In the genomic region with DNA sequence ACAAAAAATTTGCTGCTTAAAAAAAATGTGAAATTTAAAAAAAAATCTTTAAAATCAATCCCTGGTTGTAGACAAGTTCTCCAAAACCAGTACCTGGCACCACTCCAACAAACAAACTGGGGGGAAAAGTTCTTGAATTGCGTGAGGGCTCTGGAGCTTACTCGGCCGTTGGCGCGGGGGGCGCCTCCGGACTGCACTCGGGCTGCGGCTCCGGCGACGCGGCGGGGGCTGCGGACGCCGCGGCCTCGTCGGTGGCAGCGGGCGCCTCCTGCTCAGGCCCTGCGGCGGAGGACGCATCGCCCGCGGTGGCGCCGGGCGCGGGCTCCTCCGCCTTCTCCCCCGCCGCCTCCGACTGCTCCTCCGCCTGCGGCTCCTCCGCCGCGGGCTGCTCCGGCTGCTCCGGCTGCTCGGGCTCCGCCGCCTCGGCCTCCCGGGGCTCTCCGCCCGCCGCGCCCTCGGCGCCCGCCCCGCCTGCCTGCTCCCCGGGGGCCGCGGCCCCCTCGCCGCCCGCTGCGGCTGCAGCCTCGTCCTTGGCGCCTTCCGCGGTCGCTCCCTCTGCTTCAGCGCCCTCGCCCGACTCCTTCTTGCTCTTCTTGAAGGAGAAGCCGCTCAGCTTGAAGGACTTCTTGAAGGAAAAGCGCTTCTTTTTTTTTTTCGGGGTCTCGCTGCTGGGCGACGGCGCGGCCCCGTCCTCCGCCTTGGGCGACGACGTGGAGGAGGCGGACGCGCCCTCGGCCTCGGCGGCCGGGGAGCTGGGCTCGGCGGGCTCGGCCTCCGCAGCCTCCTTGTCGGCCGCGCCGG, we compare ENCODE assay signal across 8 mouse cellular contexts. TPM values are rescaled to one million over a fixed set of nuclear protein-coding genes. Genes with fewer than 3 reads are reported as not detected.
DNase-seq lines count a peak whose midpoint lies in the region; ATAC-seq and TF ChIP-seq lines count a peak whose summit lies in the region.

No protein-coding gene starts in this region.

- DNase-seq in A20 (ENCODE audit: low read depth, low spot score), result peak; percentile 66
- DNase-seq in forebrain, embryonic 10.5 days (ENCODE audit: extremely low spot score, low spot score), result peak; percentile 17
- DNase-seq in kidney, postnatal 14 days, result peak; percentile 68

- no peak for TF ChIP-seq CTCF in bone marrow, adult 2 months (IDR thresholded peaks at IDR 0.05; ENCODE audit: control insufficient read depth, insufficient read depth, low read length)
- TF ChIP-seq CTCF in testis, adult 2 months (IDR thresholded peaks at IDR 0.05; ENCODE audit: control insufficient read depth, insufficient read depth, insufficient replicate concordance, low read depth, low read length), result no peak

- H3K9ac ChIP-seq in heart, embryonic 14.5 days (ENCODE audit: low read length), result peak overlapping the region; percentile 97
- peak overlapping the region; percentile 63 for H3K9ac ChIP-seq in liver, embryonic 15.5 days
- peak overlapping the region; percentile 100 for H3K9ac ChIP-seq in neural tube, embryonic 12.5 days

- peak overlapping the region; percentile 75 for H3K27ac ChIP-seq in bone marrow, adult 2 months (ENCODE audit: control insufficient read depth, insufficient read depth, low read depth, low read length, poor library complexity)
- peak overlapping the region; percentile 99 for H3K27ac ChIP-seq in forebrain, embryonic 10.5 days
- H3K27ac ChIP-seq in heart, embryonic 14.5 days (replicated peaks in 1 of 2; ENCODE audit: control insufficient read depth in 1 of 2, insufficient read depth in 1 of 2, low read depth in 2 of 2, low read length in 2 of 2), result peak overlapping the region; percentile 84 to 93
- H3K27ac ChIP-seq in liver, embryonic 15.5 days (replicated peaks), result peak overlapping the region; percentile 64
- H3K27ac ChIP-seq in neural tube, embryonic 12.5 days, result peak overlapping the region; percentile 97
- peak overlapping the region; percentile 86 for H3K27ac ChIP-seq in testis, adult 2 months (ENCODE audit: control insufficient read depth, insufficient read depth, low read depth, low read length)

- H3K4me3 ChIP-seq in bone marrow, adult 2 months (replicated peaks; ENCODE audit: control insufficient read depth, low read depth, low read length), result peak overlapping the region; percentile 88
- H3K4me3 ChIP-seq in forebrain, embryonic 10.5 days, result peak overlapping the region; percentile 86
- peak overlapping the region; percentile 65 to 76 for H3K4me3 ChIP-seq in heart, embryonic 14.5 days (ENCODE audit: control insufficient read depth in 1 of 2, insufficient read depth in 1 of 2, low read depth in 1 of 2, low read length in 2 of 2)
- H3K4me3 ChIP-seq in liver, embryonic 15.5 days (replicated peaks), result peak overlapping the region; percentile 63
- H3K4me3 ChIP-seq in neural tube, embryonic 12.5 days, result peak overlapping the region; percentile 100
- peak overlapping the region; percentile 84 for H3K4me3 ChIP-seq in testis, adult 2 months (ENCODE audit: control insufficient read depth, low read depth, low read length)

- no peaks in the 10 kb centered on the region for H3K9me3 ChIP-seq in forebrain, embryonic 10.5 days
- no peaks in the 10 kb centered on the region for H3K9me3 ChIP-seq in heart, embryonic 14.5 days (ENCODE audit: control insufficient read depth, low read length)
- no peaks in the 10 kb centered on the region for H3K9me3 ChIP-seq in liver, embryonic 15.5 days (replicated peaks)
- H3K9me3 ChIP-seq in neural tube, embryonic 12.5 days, result no peaks in the 10 kb centered on the region

- H3K4me1 ChIP-seq in bone marrow, adult 2 months (ENCODE audit: control insufficient read depth, insufficient read depth, low read length), result no peaks in the 10 kb centered on the region; the same call in 1 of the 2 replicates
- H3K4me1 ChIP-seq in forebrain, embryonic 10.5 days, result peaks cover 14% of the 10 kb centered on the region
- H3K4me1 ChIP-seq in heart, embryonic 14.5 days (ENCODE audit: control insufficient read depth in 2 of 2, insufficient read depth in 2 of 2, low read length in 2 of 2), result 0 out of 4 replicates have a peak, but pooled peaks cover 0 to 3% of the 10 kb centered on the region in 2 experiments
- H3K4me1 ChIP-seq in liver, embryonic 15.5 days (replicated peaks), result peaks cover 46% of the 10 kb centered on the region
- H3K4me1 ChIP-seq in neural tube, embryonic 12.5 days, result 0 out of 2 replicates have a peak, but pooled peaks cover 7% of the 10 kb centered on the region
- H3K4me1 ChIP-seq in testis, adult 2 months (ENCODE audit: control insufficient read depth, insufficient read depth, low read length), result peaks cover 23% of the 10 kb centered on the region

- WGBS in bone marrow, adult 2 months, result 1% methylated on average over 99 of the region's 99 CpGs
- under 1% methylated on average over 96 of the region's 99 CpGs for WGBS in forebrain, embryonic 10.5 days
- under 1% methylated on average over 93 of the region's 99 CpGs for WGBS in heart, embryonic 14.5 days
- WGBS in liver, embryonic 15.5 days (ENCODE audit: insufficient replicate concordance), result under 1% methylated on average over 98 of the region's 99 CpGs
- WGBS in neural tube, embryonic 12.5 days, result under 1% methylated on average over 97 of the region's 99 CpGs

- no peak for ATAC-seq in heart, embryonic 14.5 days (ENCODE audit: insufficient number of reproducible peaks, insufficient read depth, low FRiP score, low read depth)
- peak; percentile 17 for ATAC-seq in liver, embryonic 15.5 days (ENCODE audit: insufficient read depth)
- ATAC-seq in neural tube, embryonic 12.5 days (ENCODE audit: low FRiP score, low read depth), result no peak

- H3K36me3 ChIP-seq in forebrain, embryonic 10.5 days (replicated peaks), result peaks cover 57% of the 10 kb centered on the region
- peaks cover 36% of the 10 kb centered on the region for H3K36me3 ChIP-seq in heart, embryonic 14.5 days (ENCODE audit: control insufficient read depth, insufficient read depth, low read length)
- no peaks in the 10 kb centered on the region for H3K36me3 ChIP-seq in liver, embryonic 15.5 days (replicated peaks)
- H3K36me3 ChIP-seq in neural tube, embryonic 12.5 days, result peaks cover 21% of the 10 kb centered on the region
- no peaks in the 10 kb centered on the region for H3K36me3 ChIP-seq in testis, adult 2 months (ENCODE audit: control insufficient read depth, insufficient read depth, low read length)

- no peak for TF ChIP-seq POLR2A in bone marrow, adult 2 months (IDR thresholded peaks at IDR 0.05; ENCODE audit: borderline replicate concordance, control insufficient read depth, low read depth, low read length)
- TF ChIP-seq POLR2A in testis, adult 2 months (IDR thresholded peaks at IDR 0.05; ENCODE audit: control insufficient read depth, low read depth, low read length), result peak; percentile 31; the same call in 1 of the 2 replicates

- H3K4me2 ChIP-seq in heart, embryonic 14.5 days (ENCODE audit: low read length), result peak overlapping the region; percentile 85
- H3K4me2 ChIP-seq in liver, embryonic 15.5 days, result peak overlapping the region; percentile 82
- H3K4me2 ChIP-seq in neural tube, embryonic 12.5 days (replicated peaks), result peak overlapping the region; percentile 78

- no peaks in the 10 kb centered on the region for H3K27me3 ChIP-seq in forebrain, embryonic 10.5 days (ENCODE audit: poor library complexity, severe bottlenecking)
- no peaks in the 10 kb centered on the region for H3K27me3 ChIP-seq in heart, embryonic 14.5 days (ENCODE audit: control insufficient read depth, insufficient read depth, low read length)
- H3K27me3 ChIP-seq in liver, embryonic 15.5 days, result peaks cover 68% of the 10 kb centered on the region
- H3K27me3 ChIP-seq in neural tube, embryonic 12.5 days (replicated peaks), result no peaks in the 10 kb centered on the region
- H3K27me3 ChIP-seq in testis, adult 2 months (ENCODE audit: control insufficient read depth, insufficient read depth, low read length), result no peaks in the 10 kb centered on the region

RNA-seq across cellular contexts. Expression of gene Marcks, which starts 2.6 kb away (rescaled TPM):
- polyA plus RNA-seq in bone marrow, adult 2 months (2011; ENCODE audit: insufficient read depth, insufficient read length, low replicate concordance, missing spikeins), result 19.7 and 44.2 TPM in 2 replicates
- polyA plus RNA-seq in forebrain, embryonic 10.5 days (2016; fragmentation: Nextera tagmentation; extraction: Ambion mirVana), result 128 and 131 TPM in 2 replicates
- 92.2 and 96.5 TPM in 2 replicates for polyA plus RNA-seq in heart, embryonic 14.5 days (2014; fragmentation: Nextera tagmentation; extraction: Ambion mirVana)
- polyA plus RNA-seq in liver, embryonic 15.5 days (2015; fragmentation: Nextera tagmentation; extraction: Ambion mirVana), result 16.1 and 16.3 TPM in 2 replicates
- polyA plus RNA-seq in neural tube, embryonic 12.5 days (2016; fragmentation: Nextera tagmentation; extraction: Ambion mirVana), result 302 and 309 TPM in 2 replicates
- polyA plus RNA-seq in testis, adult 2 months (2012; rRNA removed), result 4.1 and 4.6 TPM in 2 replicates

Comparison
In these comparisons a context has a peak if more than half of its experiments do, and no peak if none do; other contexts are left out.
1. DNase-seq: peak in every context shown above with its lines; median percentile 68 in kidney, postnatal 14 days; 66 in A20; 17 in forebrain, embryonic 10.5 days.